In the genomic region with DNA sequence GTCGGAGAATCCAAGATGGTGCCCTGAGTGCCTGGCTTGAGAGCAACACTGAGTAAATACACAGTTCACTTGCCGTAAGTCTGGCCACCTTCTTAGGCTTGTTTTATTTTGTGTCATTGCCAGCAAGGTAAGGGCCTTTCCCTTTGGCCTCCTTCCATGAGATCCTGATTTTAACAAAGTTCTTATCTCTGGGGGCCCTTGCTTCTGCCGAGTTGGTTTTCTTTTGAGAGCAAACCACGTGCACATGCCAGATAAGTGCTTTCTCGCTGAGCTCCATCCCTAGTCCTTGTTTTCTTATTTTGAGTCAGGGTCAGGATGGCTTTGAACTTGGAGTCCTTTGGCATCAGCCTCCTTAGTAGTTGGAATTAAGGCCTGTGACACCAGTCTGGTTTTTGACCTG, we compare ENCODE assay signal across 19 mouse cellular contexts. TPM values are rescaled to one million over a fixed set of nuclear protein-coding genes. Genes with fewer than 3 reads are reported as not detected.
"Had no signal": no experiment of that assay in that cellular context is flagged by ENCODE, and none has a peak within 500 bp of the region (broad histone marks: within the 10 kb centered on the region; RNA-seq: fewer than 3 reads in every experiment).

No protein-coding gene starts in this region.

- H3K4me1 ChIP-seq: limb, embryonic 10.5 days; limb, embryonic 13.5 days; midbrain, embryonic 10.5 days; midbrain, embryonic 15.5 days; neural tube, embryonic 13.5 days had no signal

- ATAC-seq: intestine, postnatal 0 days; midbrain, embryonic 15.5 days had no signal

- H3K4me2 ChIP-seq: limb, embryonic 13.5 days; lung, embryonic 14.5 days; midbrain, embryonic 15.5 days; neural tube, embryonic 13.5 days had no signal

- H3K9me3 ChIP-seq: limb, embryonic 10.5 days; limb, embryonic 13.5 days; midbrain, embryonic 10.5 days; midbrain, embryonic 15.5 days; neural tube, embryonic 13.5 days had no signal

- H3K27me3 ChIP-seq: limb, embryonic 13.5 days; midbrain, embryonic 15.5 days; neural tube, embryonic 13.5 days had no signal

- H3K4me3 ChIP-seq: layer of hippocampus, adult 2 months; limb, embryonic 10.5 days; limb, embryonic 13.5 days; midbrain, embryonic 10.5 days; midbrain, embryonic 15.5 days; myocyte; neural tube, embryonic 13.5 days had no signal

- H3K9ac ChIP-seq: limb, embryonic 13.5 days; lung, embryonic 14.5 days; midbrain, embryonic 15.5 days; neural tube, embryonic 13.5 days had no signal

- H3K27ac ChIP-seq: kidney, postnatal 0 days; layer of hippocampus, adult 2 months; limb, embryonic 10.5 days; limb, embryonic 13.5 days; macrophage; midbrain, embryonic 10.5 days; midbrain, embryonic 15.5 days; neural tube, embryonic 13.5 days had no signal

- DNase-seq: kidney, adult 2 months; kidney, postnatal 25 days; layer of hippocampus, adult 9-11 months; lung, embryonic 14.5 days; lung, postnatal 10 days; retina, postnatal 1 day; thymus, adult 18-20 months; thymus, postnatal 14 days; thymus, postnatal 4 days had no signal

RNA-seq across cellular contexts. Expression of gene Camkk1, which starts 38.9 kb away (rescaled TPM):
- polyA plus RNA-seq: macrophage had no signal
